Mouse (Mus musculus) adrenal gland, adult (tissue): Measurements from ENCODE around the gene Emc9.
A peak's percentile ranks its signal among the peaks of the same experiment; 100 is the strongest.

Experiments used
- DNase-seq, 2 experiments: peaks; one replicate each; pipeline ENCODE4 v3.0.0; 2022 to 2023; ENCODE audit warnings: low spot score in 1 of 2; ENCODE audit not compliant: inconsistent age in 2 of 2

The Emc9 gene

DNA sequence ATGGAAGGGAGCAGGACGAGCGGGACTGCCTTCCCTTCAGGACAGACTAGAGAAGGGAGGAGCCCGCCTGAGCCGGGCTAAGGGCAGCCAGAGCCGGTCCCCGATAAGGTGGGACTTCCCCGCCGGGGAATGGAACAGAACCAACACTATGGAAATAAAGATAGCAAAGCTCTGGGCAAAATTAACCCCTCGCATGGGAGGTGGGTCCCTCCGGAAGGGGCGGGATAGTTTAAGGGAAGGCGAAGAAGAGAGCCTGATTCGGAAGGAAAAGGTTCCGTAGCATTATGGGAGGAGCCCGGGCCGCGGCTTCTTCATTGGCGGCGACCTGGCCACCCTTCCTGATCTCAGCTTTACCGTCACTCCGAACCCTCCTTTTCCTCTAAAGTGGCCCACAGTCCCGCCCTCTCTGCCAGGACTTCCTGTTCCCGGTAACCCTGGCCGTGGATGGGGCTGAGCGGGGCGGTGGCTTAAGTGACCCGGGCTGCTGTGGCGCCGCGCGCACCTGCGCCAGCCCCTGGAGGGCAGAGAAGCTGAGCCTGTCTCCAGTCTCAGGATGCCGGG lies 6.3 kb upstream of the Emc9 start, which contains the start of gene Rnf31:
Rnf31 (plus strand) TSS at position 378 of the 561 bp plus-strand sequence.
- DNase-seq: peak; percentile 96 to 98

DNA sequence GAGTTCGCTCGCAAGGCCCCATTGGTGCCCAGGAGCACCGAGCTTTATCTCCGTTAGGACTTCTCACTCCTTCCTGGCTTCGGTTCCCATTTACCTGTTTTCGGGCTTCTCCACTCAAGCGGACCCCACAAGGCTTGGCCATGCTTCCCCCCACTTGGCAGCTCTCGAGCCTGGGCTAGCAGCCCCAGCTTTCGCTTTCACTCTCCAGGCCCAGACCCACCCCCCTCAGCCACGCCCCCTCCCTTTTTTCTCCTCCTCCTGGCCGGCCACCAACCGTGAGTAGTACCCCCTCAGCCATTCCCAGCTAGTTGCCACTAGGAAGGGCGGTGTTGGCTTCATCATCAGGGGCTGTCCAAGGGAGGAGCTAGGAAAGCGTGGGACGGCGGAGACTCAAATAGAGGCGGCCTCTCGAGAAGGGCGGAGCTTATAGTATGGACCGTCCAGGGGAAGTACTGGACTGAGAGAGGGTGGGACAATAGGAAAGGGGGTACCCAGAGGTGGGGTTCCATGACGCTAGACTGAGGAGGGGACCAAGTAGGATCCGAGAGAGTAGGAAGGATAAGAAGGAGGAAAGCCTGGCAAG lies 5.7 kb upstream of the Emc9 start, which contains the start of gene Psme2:
Psme2 (minus strand) TSS at position 366 of the 583 bp plus-strand sequence.
- peak; percentile 97 to 98 for DNase-seq

DNA sequence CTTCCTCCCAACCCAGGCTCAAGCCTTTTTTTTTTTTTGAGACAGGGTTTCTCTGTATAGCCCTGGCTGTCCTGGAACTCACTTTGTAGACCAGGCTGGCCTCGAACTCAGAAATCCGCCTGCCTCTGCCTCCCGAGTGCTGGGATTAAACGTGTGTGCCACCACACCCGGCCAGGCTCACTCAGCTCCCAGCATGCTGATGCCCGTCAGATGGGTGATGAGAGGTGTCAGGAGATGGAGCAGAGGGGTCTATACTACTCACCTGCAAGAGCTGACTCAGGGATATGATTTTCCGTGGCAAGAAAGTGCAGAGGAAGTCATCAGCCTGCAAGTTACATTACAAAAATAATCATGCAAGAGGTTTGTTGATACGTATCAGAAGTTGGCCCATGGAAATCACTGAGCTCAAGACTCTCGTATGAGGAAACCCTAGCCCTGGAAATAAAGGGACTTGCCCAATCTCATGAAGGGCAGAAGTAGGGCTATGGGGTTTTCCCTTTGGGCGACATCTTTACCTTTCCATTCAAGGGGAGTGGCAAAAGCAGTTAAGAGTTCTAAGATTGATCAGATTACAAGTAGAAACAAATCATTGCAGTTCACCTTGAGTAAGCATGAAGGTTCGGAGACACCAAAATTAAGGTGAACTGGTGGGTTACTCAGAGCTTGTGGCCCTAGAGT lies 4.8 kb upstream of the Emc9 start:
- peak in 1 of 2 experiments; percentile 14 for DNase-seq

DNA sequence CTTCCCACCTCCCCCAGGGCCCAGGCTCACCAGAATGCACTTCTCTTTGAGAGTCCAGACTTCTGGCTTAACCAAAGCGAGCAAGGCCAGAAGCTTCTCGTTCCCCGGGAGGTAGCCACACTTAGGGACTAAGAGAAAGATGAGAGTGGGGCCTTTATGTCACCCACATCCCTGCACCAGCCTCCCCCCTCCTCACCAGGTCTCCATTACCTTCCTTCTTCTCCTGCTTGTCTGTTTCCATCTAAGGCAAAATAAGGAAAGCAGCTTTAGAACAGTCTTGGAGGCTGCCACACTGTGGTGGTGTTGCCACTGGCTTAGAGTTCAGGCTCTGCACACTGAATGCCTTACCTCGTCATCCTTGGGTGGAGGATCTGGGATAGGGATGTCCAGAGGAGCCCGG lies 4.2 kb upstream of the Emc9 start:
- DNase-seq: no peak

DNA sequence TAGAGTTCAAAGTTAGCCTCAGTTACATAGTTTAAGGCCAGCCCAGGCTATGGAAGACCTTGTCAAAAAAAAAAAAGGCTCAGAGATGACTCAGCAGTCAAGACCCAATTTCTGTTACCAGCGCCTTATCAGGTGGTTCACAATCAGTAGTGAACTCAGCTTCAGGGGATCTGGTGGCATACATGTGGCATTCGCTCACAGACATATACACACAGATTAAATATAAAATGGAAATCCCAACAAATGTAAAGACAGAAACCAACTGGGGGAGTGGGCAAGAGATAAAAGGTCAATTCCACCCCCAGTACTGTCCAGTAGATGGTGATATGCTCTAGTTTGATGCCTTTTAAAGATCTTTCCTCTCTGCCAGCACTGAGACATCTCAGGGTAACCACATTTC lies 1.0 kb upstream of the Emc9 start:
- peak in 1 of 2 experiments; percentile 54 for DNase-seq

DNA sequence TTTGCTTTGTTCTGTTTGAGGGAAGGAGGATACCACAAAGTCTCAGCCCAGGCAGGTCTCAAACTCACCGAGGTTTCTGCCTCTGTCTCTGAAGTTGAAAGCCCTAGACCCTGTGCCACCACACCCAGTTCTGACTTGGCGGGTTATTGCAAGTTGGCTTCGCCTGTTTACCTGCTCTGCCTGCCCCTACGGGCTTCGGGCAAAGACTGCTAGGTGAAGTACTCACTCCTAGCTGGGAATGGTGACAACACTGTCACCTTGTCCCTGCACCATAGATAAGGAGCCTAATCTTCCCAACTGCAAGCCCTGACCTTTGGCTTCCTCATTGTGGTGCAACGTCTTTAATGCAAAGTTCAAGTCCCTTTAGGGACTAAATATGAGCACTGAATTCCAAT lies 461 bp upstream of the Emc9 start:
- DNase-seq: no peak

DNA sequence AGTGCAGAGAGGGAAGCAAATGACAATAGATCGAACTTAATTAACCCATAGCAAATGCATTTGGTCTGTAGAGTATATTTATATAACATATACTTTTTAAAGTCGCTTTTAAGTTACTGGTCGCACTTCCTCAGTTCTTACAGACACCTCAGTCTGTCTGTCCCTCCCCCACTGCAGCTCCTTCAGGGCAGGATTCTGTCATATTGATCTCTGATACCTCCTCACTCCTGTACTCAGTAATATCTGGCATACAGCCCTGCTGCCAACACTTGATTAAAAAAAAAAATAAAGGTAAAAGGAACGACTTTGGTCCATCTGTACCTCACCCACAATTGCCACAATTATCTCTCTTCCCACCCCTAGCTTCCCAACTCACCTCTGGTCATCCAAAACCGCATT lies 800 bp downstream of the Emc9 start:
- DNase-seq: no peak

DNA sequence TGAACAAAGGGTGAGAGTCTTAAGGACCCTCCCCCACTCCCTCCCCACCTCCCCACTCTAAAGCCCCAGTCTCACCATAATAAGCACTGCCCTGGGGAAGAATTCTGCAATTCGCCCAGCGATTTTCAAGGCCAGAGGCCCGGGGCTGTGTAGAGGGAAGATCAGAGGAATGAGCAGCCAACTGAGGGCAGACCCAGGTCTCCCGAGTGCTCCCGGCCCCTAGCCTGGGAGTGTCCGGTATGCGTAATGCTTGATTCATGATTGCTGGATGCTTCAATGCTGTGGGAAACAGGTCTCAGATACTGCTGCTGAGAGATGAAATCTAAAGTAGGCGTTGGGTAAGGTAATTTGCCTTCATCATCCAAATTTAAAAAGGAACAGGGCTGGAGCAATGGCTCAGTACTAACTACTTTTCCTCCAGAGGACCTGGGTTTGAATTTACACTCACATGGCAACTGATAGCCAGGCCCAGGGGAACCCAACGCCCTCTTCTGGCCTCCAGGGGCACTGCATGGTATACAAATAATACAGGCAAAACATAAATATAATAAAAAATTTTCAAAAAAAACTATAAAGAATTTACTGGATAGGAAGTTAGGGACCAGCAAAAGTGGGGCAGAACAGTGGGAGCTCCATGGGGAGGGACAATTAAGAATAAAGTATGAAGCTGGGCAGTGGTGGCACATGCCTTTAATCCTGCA lies 3.0 kb downstream of the Emc9 start:
- DNase-seq: peak; percentile 37 to 71

DNA sequence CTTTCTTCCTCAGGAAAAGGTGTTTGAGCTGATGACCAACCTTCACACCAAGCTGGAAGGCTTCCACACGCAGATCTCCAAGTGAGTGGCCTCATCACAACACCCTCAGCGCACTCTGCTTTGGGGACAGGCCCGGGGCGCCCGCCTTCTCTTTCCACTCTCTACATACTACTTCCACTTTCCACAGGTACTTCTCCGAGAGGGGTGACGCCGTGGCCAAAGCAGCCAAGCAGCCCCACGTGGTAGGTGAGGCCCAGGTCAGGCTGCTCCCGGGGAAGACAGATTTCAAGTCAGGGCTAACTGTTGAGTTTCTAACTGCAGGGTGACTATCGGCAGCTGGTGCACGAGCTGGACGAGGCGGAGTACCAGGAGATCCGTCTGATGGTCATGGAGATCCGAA lies 4.4 kb downstream of the Emc9 start:
- DNase-seq: peak in 1 of 2 experiments; percentile 24

DNA sequence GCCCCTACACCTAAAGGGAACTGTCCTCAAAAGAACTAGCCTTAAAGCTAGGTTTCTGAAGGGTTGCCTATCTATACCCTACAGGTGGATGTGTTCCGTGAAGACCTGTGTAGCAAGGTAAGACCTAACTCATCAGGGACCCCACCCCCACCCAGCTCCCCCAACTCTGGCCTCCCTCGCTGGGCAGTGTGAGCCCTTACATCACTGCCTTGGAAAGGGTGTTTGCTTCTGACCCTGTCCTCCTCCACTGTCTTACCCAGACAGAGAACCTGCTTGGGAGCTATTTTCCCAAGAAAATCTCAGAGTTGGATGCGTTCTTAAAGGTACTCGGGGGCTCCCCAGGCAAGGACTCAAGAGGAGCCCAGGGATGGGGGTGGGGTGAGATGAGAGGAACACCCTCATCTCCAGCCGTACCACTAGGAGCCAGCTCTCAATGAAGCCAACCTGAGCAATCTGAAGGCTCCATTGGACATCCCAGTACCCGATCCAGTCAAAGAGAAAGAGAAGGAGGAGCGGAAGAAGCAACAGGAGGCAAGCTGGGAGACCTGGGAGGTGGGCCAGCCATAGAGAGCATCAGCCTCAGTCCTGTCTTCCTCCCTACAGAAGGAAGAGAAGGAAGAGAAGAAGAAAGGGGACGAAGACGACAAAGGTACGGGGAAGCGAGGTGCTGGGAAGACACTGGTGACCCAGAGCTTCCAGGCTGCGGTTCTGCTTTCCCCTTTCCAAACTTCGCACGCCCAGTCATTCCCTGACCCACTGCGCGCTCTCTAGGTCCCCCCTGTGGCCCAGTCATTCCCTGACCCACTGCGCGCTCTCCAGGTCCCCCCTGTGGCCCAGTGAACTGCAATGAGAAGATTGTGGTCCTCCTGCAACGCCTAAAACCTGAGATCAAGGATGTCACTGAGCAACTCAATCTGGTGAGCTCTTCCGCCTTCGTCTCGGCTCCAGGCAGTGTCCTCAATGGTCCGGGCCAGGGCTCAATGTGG lies 5.3 kb downstream of the Emc9 start:
- DNase-seq: peak in 1 of 2 experiments; percentile 31

DNA sequence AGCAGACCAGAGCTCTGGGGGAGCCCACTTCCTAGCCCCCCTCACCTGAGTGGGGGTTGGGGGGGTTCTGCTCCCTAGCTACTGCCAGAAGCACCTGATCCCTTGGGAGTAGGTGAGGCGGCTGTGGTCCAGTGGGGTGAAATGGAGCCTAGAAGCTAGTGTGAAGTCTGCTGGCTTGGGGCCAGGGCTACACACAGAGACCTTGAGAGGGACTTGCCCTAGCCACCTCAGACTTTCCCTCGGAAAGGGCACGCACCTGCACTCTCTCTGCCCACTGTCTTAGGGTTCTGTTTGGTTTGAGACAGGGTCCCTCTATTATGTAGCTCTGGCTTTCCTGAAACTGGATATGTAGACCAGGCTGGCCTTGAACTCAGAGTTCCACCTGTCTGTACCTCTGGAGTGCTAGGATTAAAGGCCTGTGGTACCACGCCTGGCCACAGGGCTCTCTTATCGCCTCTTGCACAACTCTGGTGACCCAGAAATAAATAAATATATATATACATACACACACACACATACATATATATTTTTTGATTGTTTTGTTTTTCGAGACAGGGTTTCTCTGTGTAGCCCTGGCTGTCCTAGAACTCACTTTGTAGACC lies 6.3 kb downstream of the Emc9 start:
- peak; percentile 83 to 94 for DNase-seq

DNA sequence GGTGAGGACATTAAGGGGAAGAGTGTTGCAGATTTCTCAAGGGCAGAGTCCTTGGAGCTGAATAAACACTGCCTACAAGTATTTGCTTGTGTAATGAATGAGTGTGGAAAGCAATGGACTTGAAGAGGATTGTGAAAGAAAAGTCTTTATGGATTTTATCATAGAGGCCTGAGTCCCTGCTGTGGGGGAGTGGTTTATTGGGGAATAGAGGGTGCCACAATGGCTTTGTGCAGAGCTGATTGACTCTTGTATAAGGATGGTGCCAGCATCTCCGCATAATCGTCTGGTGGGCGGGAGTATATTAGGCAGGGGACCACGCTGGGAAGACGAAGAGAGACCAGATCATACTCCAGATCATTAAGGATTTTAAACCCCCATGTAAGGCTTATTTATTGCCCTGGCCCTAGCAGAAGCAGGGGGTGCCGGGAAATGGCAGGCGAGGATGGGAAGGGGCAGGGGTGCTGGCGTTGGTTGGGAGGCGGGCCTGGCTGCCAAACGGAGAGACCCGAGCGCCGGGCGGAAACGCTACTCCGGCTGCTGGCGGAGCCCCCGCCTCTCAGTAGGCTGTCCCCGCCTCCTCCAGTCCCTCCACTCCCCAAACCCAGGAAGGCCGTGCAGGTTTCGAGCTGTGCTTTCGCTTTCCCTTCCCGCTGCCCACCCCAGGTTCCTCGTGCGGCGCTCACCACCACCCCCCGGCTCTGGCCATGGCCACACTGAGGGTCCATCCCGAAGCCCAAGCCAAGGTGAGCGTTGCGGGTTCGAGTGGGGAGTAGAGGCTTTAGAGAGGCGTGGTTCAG lies 7.0 kb downstream of the Emc9 start, which contains the start of gene Psme1:
Psme1 (plus strand) TSS at position 253 of the 797 bp plus-strand sequence.
- DNase-seq: peak; percentile 90 to 95

DNA sequence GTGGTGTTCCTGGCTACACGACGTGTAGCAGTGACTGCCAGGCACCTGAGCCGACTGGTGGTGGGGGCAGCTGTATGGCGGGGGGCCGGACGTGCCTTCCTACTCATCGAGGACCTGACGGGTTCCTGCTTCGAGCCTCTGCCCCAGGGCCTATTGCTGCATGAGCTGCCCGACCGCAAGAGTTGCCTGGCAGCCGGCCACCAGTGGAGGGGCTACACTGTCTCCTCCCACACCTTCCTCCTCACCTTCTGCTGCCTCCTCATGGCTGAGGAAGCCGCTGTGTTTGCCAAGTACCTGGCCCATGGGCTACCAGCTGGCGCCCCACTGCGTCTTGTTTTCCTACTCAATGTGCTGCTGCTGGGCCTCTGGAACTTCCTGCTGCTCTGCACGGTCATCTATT lies 8.7 kb downstream of the Emc9 start:
- peak in 1 of 2 experiments; percentile 33 for DNase-seq

DNA sequence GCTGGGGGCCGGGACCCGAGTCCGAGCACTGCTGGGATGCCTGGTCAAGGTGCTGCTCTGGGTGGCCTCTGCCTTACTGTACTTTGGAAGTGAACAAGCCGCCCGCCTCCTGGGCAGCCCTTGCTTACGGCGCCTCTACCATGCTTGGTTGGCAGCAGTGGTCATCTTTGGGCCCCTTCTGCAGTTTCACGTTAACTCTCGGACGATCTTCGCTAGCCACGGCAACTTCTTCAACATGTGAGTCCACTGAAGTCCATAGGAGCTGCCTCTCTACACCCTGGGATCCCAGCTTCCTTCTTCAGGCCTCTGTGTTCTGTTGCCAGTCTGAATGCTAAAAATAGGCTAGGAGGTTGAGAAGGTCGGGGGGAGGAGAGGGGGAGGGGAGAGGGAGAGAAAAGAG lies 9.4 kb downstream of the Emc9 start:
- DNase-seq: peak; percentile 27 to 56

DNA sequence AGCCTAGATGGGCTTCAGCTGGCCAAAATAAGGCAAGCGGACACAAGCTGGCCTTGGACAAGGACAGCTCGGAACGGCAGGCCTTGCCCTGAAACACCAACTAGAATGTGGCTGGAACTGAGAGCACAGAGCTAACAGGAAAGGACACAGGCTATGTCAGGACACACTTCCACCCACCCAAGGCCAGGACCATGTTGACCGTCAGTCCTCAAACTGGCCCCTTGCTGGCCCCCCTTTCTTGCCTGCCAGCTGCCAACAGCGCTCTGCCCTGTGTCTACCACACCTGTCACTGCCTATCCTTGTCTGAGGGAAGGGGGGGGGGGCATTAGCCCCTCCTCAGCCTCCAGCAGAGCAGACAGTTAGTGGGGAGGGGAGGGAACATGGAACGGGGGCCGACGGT lies 9.8 kb downstream of the Emc9 start, which contains the start of gene Fitm1:
Fitm1 (plus strand) TSS at position 316 of the 400 bp plus-strand sequence.
- DNase-seq: peak; percentile 54 to 77

DNA sequence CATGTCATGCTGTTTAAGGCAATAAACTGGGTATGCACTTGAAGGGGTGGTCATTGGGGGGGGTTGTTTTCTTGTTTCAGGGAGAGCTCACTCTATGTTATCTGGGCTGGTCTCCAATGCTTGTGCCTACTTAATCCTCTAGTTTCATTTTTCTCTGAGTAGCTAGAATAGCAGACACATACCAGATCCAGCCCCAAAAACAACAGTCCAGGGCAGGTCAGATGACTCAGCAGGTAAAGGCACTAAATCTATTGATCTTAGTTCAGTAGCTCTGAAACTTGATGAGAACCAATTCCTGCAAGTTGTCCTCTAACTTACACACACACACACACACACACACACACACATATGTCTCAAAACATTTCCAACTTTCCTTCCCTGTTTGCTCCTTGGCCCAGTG lies 13.3 kb downstream of the Emc9 start:
- DNase-seq: no peak

DNA sequence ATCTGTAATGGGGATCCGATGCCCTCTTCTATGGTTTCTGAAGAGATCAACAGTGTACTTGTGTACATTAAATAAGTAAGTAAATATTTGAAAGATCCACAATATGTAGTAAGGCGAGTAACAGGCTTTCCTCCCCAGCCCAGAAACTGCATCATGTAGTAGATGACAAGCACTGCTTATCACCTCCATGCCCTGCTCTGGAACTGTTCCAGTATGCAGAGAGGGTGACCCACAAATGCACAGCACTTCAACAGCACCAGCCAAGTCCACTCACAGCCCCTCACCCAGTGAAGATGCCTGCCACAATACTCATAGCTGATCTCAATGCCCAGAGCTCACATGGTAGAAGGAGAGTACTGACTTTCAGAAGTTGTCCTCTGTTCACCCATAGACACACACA lies 14.5 kb downstream of the Emc9 start:
- no peak for DNase-seq

DNA sequence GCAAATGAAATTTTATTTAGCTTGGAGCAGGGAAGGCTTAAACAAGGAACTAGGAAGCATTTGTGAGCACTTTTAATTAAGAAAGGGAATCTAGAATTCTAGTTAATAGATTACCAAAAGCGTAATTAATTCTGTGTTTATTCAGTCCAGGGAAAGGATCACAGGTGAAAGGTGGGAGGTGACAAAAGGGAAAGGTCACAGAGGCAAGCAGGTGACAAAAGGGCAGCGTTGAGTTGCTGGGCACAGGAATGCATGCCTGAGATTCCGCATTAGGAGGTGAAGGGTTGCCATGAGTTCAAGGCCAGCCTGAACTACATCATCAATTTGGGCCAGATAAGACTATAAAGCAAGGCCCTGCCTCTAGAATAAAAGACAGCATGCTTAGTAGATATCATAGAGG lies 17.6 kb downstream of the Emc9 start:
- DNase-seq: no peak

DNA sequence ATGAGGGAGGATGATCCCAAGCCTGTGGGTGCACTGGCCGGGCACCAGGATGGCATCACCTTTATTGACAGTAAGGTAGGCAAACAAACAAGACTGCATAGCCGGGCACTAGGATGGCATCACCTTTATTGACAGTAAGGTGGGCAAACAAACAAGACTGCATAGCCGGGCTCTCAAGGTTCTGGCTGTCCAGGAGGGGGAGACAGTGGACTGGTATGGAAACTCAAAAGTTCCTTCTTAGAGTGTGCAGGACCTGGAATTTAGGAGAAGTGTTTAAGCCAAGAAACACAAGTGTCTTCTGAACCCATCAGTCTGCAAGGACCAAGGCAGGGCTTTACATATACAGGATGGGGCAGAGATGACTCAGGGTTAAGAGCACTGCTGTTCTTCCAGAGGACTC lies 19.4 kb downstream of the Emc9 start:
- DNase-seq: no peak
